Mouse (Mus musculus): ENCODE data around the gene Arl8a.

Arl8a gene

DNA sequence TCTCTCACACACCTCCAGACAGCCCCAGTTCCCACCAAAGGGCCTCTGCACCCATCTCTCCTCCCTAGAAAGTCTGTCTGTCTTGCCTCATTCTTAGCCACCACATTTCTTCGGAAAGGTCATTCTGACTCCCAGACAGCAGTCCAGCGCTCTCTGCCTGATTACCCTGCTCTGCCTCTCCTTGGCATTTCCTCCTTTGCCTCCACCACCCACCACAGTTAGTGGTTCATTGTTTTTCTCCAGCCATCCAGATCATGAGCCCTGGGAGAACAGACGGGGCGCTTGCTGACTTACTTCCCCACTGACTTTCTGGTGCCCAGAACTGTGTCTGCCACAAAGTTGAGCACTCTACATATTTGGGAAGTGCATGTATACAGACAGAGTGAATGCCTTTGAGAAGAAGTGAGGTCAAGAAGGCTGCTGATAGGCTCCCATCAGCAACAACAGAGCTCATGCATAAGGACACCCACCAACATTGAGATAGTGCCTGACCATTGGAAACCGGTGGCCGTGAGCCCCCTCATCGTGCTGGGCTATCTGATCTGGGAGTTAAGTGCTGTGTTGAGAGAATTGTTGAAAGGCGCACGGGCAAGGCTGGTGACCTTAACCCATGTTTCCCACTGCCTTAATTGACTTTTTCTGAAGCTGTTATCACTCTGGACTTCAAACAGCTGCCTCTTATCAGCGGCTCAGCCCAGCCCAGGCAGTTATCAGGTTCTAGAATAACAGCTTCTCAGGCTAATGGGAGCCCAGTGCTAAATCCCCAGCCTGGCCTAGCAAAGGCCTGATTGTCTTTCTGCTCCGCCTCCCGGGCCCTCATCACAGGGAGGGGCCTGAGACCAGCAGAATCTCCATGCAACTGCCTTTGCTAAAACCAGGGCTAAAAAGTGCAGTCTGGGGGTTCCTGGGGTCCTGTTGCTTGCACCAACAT is 57.8 kb downstream of the Arl8a start:
- DNase-seq = no peak

DNA sequence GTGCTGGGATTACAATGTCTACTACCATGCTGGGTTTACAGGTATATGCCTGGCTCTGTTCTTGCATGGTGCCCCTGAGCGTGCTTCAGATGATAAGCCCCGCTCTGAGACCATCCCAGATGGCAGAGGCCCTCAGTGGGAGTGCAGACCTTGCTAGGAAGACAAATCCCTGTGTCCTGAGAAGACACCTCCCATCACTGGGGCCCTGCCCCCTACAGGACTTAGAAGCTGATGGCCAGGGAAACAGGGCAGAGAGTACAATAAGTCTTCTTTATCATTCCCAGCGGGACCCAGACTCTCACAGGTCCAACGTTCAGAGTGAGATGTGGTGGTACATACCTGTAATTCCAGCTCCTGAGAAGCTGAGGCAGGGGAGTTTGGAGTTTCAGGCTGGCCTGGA is 58.6 kb downstream of the Arl8a start:
- DNase-seq = no peak

Measured in cerebellum, postnatal 36 days (tissue).